Mouse (Mus musculus): ENCODE data around the gene Zfp78.
"Not testable (repeated sequence)": the region's sequence is repeated elsewhere in the genome, so short reads cannot be mapped to it uniquely, and the experiment has no call there.

Gene Zfp78

GRCm38 (mm10) chr7:6363047-6363488, at the start of gene Zfp78:
TSS of gene Zfp78 (plus strand) at chr7:6363280.
- DNase-seq (ENCODE audit: low read depth, low spot score) = peak; percentile 92

- no peak for DNase-seq (ENCODE audit: low read depth, low spot score)
These were observed 32.4 kb upstream of the Zfp78 start for GRCm38 (mm10) chr7:6330458-6331232.

- DNase-seq (ENCODE audit: low read depth, low spot score) = peak; percentile 74
These were observed 31.7 kb upstream of the Zfp78 start, which contains the start of gene Zfp583 for GRCm38 (mm10) chr7:6331233-6331956. TSS of gene Zfp583 (minus strand) at chr7:6331285.

- no peak for DNase-seq (ENCODE audit: low read depth, low spot score)
These were observed 23.2 kb upstream of the Zfp78 start for GRCm38 (mm10) chr7:6339865-6340264.

GRCm38 (mm10) chr7:6343501-6344071, 19.5 kb upstream of the Zfp78 start, which contains the start of gene Gm3854:
TSS of gene Gm3854 (plus strand) at chr7:6343759.
- peak; percentile 17 for DNase-seq (ENCODE audit: low read depth, low spot score)

- no peak for DNase-seq (ENCODE audit: low read depth, low spot score)
These were observed 19.0 kb upstream of the Zfp78 start for GRCm38 (mm10) chr7:6344124-6344523.

- no peak for DNase-seq (ENCODE audit: low read depth, low spot score)
These were observed 5.0 kb upstream of the Zfp78 start for GRCm38 (mm10) chr7:6358121-6358520.

- DNase-seq (ENCODE audit: low read depth, low spot score) = peak; percentile 68
These were observed 4.0 kb upstream of the Zfp78 start for GRCm38 (mm10) chr7:6358937-6359590.

GRCm38 (mm10) chr7:6360477-6361060, 2.5 kb upstream of the Zfp78 start:
- no peak for DNase-seq (ENCODE audit: low read depth, low spot score)

- no peak for DNase-seq (ENCODE audit: low read depth, low spot score)
These were observed 1.3 kb upstream of the Zfp78 start for GRCm38 (mm10) chr7:6361756-6362155.

GRCm38 (mm10) chr7:6362268-6363046, 623 bp upstream of the Zfp78 start:
- peak; percentile 99 for DNase-seq (ENCODE audit: low read depth, low spot score)

GRCm38 (mm10) chr7:6364761-6365160, 1.7 kb downstream of the Zfp78 start:
- no peak for DNase-seq (ENCODE audit: low read depth, low spot score)

GRCm38 (mm10) chr7:6367185-6367584, 4.1 kb downstream of the Zfp78 start:
- no peak for DNase-seq (ENCODE audit: low read depth, low spot score)

GRCm38 (mm10) chr7:6368146-6368545, 5.1 kb downstream of the Zfp78 start:
- DNase-seq (ENCODE audit: low read depth, low spot score) = not testable (repeated sequence)

- DNase-seq (ENCODE audit: low read depth, low spot score) = no peak
These were observed 6.4 kb downstream of the Zfp78 start for GRCm38 (mm10) chr7:6369460-6369859.

GRCm38 (mm10) chr7:6372993-6373392, 9.9 kb downstream of the Zfp78 start:
- no peak for DNase-seq (ENCODE audit: low read depth, low spot score)

GRCm38 (mm10) chr7:6378441-6378840, 15.4 kb downstream of the Zfp78 start:
- no peak for DNase-seq (ENCODE audit: low read depth, low spot score)

GRCm38 (mm10) chr7:6381431-6381830, 18.4 kb downstream of the Zfp78 start:
- DNase-seq (ENCODE audit: low read depth, low spot score) = no peak

GRCm38 (mm10) chr7:6383044-6383455, 20.0 kb downstream of the Zfp78 start, which contains the start of gene Zfp28:
TSS of gene Zfp28 (plus strand) at chr7:6383295.
- DNase-seq (ENCODE audit: low read depth, low spot score) = peak; percentile 82

- DNase-seq (ENCODE audit: low read depth, low spot score) = no peak
These were observed 20.9 kb downstream of the Zfp78 start for GRCm38 (mm10) chr7:6384011-6384410.
